Mouse (Mus musculus) kidney, adult 11 months (tissue): ENCODE results near the gene Olfr1494.

ENCODE experiments used
- DNase-seq: peaks from one replicate; pipeline ENCODE4 v3.0.0; 2022

Olfr1494 gene

GRCm38 (mm10) chr19:13739428-13739827, at the start of gene Olfr1494:
Gene Olfr1494 (plus strand): TSS chr19:13739728.
- DNase-seq, result no peak

GRCm38 (mm10) chr19:13696968-13697367, 42.6 kb upstream of the Olfr1494 start, which contains the start of gene Olfr1491:
Gene Olfr1491 (plus strand): TSS chr19:13697268.
- no peak for DNase-seq

GRCm38 (mm10) chr19:13722978-13723377, 16.6 kb upstream of the Olfr1494 start, which contains the start of gene Olfr1493-ps1:
Gene Olfr1493-ps1 (plus strand): TSS chr19:13723278.
- no peak for DNase-seq

GRCm38 (mm10) chr19:13749366-13749765, 9.8 kb downstream of the Olfr1494 start:
- DNase-seq, result no peak

- no peak for DNase-seq
Measured at GRCm38 (mm10) chr19:13764306-13764705, 24.8 kb downstream of the Olfr1494 start, which contains the start of gene Olfr1495. Gene Olfr1495 (plus strand): TSS chr19:13764606.

GRCm38 (mm10) chr19:13768565-13769276, 29.2 kb downstream of the Olfr1494 start:
- no peak for DNase-seq

GRCm38 (mm10) chr19:13777578-13777977, 38.0 kb downstream of the Olfr1494 start, which contains the start of gene Olfr1496:
Gene Olfr1496 (plus strand): TSS chr19:13777878.
- no peak for DNase-seq

- no peak for DNase-seq
Measured at GRCm38 (mm10) chr19:13798102-13798501, 58.6 kb downstream of the Olfr1494 start, which contains the start of gene Olfr1497. Gene Olfr1497 (minus strand): TSS chr19:13798202.
